Mouse (Mus musculus): ENCODE measurements at regions not wholly inside any gene's neighbourhood (a gene's known extent, or its start where the extent isn't known, plus 50 kb on each side); places are given as distances from the start of the nearest gene placed in this dataset.

DNA sequence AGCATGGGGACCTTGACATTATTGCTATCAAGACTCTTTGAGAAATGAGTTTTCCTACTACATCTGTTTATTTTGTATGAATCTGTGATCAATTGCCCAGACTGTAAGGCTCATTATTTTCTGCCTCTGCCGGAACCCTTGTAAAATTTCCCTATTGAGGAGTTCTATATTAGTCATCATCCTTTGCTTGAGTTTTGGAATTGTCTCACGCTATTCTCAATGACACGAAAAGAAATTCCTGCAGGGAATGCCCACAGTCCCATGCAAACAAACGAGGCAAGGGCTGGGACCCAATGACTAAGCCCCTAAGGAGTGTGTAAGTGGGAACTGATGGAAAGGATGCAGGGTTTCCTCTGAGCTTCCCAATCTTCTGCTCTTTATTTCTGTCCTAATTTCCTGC, 111.0 kb upstream of the Tnfaip3 start:
- TF ChIP-seq POLR2A (IDR thresholded peaks at IDR 0.05; ENCODE audit: borderline replicate concordance, extremely low read depth, low read depth, low read length) (no peak), CTCF (IDR thresholded peaks at IDR 0.05; ENCODE audit: insufficient read depth, low read length) (no peak)
